Mouse (Mus musculus): Measurements from ENCODE around the gene Htr1b. TPM values are rescaled to one million over a fixed set of nuclear protein-coding genes. Genes with fewer than 3 reads are reported as not detected.

Gene Htr1b
- polyA plus RNA-seq, 1 experiment, result 8.6 TPM

DNA sequence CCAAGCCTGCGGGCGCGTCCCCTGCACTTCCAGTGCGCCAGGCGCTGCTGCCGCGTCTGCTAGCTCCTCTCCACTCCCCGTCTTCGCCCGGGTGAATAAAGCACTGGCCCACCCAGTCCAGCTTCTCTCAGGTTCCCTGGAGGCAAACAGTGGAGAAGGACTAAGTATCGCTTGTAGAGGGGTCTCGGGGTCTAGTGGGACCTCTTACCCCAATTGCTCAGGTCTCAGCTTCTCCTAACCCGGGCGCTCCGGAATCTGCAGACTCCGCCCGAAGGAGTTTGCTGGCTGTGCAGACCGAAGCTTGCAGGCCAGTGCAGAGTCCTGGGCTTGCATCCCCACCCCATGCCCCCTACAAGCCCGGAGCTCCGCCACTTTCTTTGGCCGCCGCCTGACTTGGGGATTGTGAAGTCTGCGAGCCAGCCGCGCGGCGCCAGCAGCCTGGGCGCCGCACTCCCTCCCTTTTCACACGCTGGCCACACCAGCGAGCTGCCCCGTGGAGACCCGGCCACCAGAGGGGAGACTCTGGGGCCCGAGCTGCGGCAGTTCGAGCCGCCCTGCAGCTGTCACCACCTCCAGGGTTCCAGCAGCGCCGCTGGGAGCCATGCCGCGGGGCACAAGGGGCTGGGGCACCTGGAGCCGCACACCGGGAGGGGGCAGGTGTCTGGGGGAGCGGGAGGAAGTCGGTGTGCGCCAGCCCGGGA is 742 bp downstream of the Htr1b start:
- Histone ChIP-seq H3K79me3 (ENCODE audit: low read depth) (peaks cover 4% of the 10 kb centered on the region), H3K4me3 (ENCODE audit: insufficient read depth, poor library complexity, severe bottlenecking) (peak overlapping the region; percentile 53), H3K36me3 (ENCODE audit: control insufficient read depth, insufficient read depth) (no peaks in the 10 kb centered on the region), H3ac (ENCODE audit: control insufficient read depth, insufficient read length, low read depth) (peak overlapping the region; percentile 96), H3K27me3 (ENCODE audit: control insufficient read depth, insufficient read depth, insufficient read length) (no peaks in the 10 kb centered on the region), H3K79me2 (ENCODE audit: control insufficient read depth, insufficient read depth) (peaks cover 18% of the 10 kb centered on the region)
- TF ChIP-seq MAX (IDR thresholded peaks at IDR 0.05) (no peak), CEBPB (IDR thresholded peaks at IDR 0.05; ENCODE audit: low read depth) (no peak), FOSL1 (IDR thresholded peaks at IDR 0.05; ENCODE audit: insufficient read depth, low read length, poor library complexity, severe bottlenecking) (no peak), CTCF (IDR thresholded peaks at IDR 0.05; ENCODE audit: control insufficient read depth, insufficient read depth, insufficient read length) (no peak), MYOG (IDR thresholded peaks at IDR 0.05; ENCODE audit: control insufficient read depth, extremely low read depth, insufficient read length) (no peak), USF1 (IDR thresholded peaks at IDR 0.05; ENCODE audit: low read depth) (no peak)

- H3K27me3 ChIP-seq (ENCODE audit: control insufficient read depth, insufficient read depth, insufficient read length), result no peaks in the 10 kb centered on the region
- H3K79me3 ChIP-seq (ENCODE audit: low read depth), result peaks cover 4% of the 10 kb centered on the region
- H3K4me3 ChIP-seq (ENCODE audit: insufficient read depth, poor library complexity, severe bottlenecking), result peak overlapping the region; percentile 53
- peaks cover 18% of the 10 kb centered on the region for H3K79me2 ChIP-seq (ENCODE audit: control insufficient read depth, insufficient read depth)
- H3K36me3 ChIP-seq (ENCODE audit: control insufficient read depth, insufficient read depth), result no peaks in the 10 kb centered on the region
- H3ac ChIP-seq (ENCODE audit: control insufficient read depth, insufficient read length, low read depth), result peak overlapping the region; percentile 96
- no peak for TF ChIP-seq MAX (IDR thresholded peaks at IDR 0.05)
- no peak for TF ChIP-seq USF1 (IDR thresholded peaks at IDR 0.05; ENCODE audit: low read depth)
- no peak for TF ChIP-seq CTCF (IDR thresholded peaks at IDR 0.05; ENCODE audit: control insufficient read depth, insufficient read depth, insufficient read length)
- TF ChIP-seq FOSL1 (IDR thresholded peaks at IDR 0.05; ENCODE audit: insufficient read depth, low read length, poor library complexity, severe bottlenecking), result no peak
- TF ChIP-seq MYOD1 (IDR thresholded peaks at IDR 0.05; ENCODE audit: control insufficient read depth, insufficient read length, low read depth), result no peak
- TF ChIP-seq MYOG (IDR thresholded peaks at IDR 0.05; ENCODE audit: control insufficient read depth, extremely low read depth, insufficient read length), result no peak
- TF ChIP-seq CEBPB (IDR thresholded peaks at IDR 0.05; ENCODE audit: low read depth), result no peak
These were observed 1.4 kb downstream of the Htr1b start for GRCm38 (mm10) chr9:81632191-81632735.

GRCm38 (mm10) chr9:81631581-81632091 is 2.0 kb downstream of the Htr1b start:
- TF ChIP-seq CTCF (IDR thresholded peaks at IDR 0.05; ENCODE audit: control insufficient read depth, insufficient read depth, insufficient read length) (peak; percentile 59), MAX (IDR thresholded peaks at IDR 0.05) (no peak)

DNA sequence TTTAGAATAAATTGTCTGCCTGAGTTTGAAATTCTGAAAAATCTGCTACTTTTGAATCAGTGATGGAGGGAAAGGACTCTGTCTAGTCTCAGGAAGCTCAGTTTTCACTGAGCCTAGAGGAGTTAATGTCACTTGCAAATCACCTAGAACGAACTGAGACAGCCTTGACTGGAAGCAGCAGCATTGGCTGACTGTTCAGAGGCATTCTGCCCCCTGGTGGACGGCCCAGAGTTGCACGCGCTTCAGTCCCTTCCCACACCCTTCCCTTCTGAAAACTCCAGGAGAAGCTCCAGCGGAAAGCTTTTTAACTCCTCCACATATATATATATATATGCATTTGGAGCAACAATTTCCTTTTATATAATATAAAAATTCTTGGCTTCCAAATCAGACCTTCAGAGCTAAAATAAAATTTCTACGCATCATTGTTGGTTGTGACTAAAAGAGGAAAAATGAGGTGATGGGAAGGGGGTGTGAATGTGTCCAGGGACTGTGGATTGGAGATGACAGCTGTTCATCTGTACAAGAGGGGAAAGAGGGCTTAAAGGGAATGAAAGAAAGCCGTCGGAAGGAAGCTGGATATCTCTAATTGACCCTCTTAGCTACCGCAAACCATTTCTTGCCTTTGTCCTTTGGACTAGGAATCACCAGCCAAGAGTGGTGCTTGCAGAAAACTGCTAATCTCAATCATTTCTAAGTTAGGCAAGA is 6.6 kb downstream of the Htr1b start:
- Histone ChIP-seq H3ac (ENCODE audit: control insufficient read depth, insufficient read length, low read depth) (no peak overlapping the region), H3K36me3 (ENCODE audit: control insufficient read depth, insufficient read depth) (no peaks in the 10 kb centered on the region), H3K27me3 (ENCODE audit: control insufficient read depth, insufficient read depth, insufficient read length) (no peaks in the 10 kb centered on the region), H3K79me3 (ENCODE audit: low read depth) (peaks cover 4% of the 10 kb centered on the region), H3K79me2 (ENCODE audit: control insufficient read depth, insufficient read depth) (peaks cover 7% of the 10 kb centered on the region), H3K4me3 (ENCODE audit: insufficient read depth, poor library complexity, severe bottlenecking) (no peak overlapping the region)
- TF ChIP-seq MYOD1 (IDR thresholded peaks at IDR 0.05; ENCODE audit: control insufficient read depth, insufficient read length, low read depth), result peak; percentile 76
- TF ChIP-seq MAX (IDR thresholded peaks at IDR 0.05), result no peak
- peak; percentile 94 for TF ChIP-seq CTCF (IDR thresholded peaks at IDR 0.05; ENCODE audit: control insufficient read depth, insufficient read depth, insufficient read length)

More at GRCm38 (mm10) chr9:81631581-81632091, 2.0 kb downstream of the Htr1b start:
- Histone ChIP-seq H3ac (ENCODE audit: control insufficient read depth, insufficient read length, low read depth) (peak overlapping the region; percentile 96), H3K27me3 (ENCODE audit: control insufficient read depth, insufficient read depth, insufficient read length) (no peaks in the 10 kb centered on the region), H3K4me3 (ENCODE audit: insufficient read depth, poor library complexity, severe bottlenecking) (peak overlapping the region; percentile 53), H3K36me3 (ENCODE audit: control insufficient read depth, insufficient read depth) (no peaks in the 10 kb centered on the region), H3K79me3 (ENCODE audit: low read depth) (peaks cover 4% of the 10 kb centered on the region), H3K79me2 (ENCODE audit: control insufficient read depth, insufficient read depth) (peaks cover 18% of the 10 kb centered on the region)

DNA sequence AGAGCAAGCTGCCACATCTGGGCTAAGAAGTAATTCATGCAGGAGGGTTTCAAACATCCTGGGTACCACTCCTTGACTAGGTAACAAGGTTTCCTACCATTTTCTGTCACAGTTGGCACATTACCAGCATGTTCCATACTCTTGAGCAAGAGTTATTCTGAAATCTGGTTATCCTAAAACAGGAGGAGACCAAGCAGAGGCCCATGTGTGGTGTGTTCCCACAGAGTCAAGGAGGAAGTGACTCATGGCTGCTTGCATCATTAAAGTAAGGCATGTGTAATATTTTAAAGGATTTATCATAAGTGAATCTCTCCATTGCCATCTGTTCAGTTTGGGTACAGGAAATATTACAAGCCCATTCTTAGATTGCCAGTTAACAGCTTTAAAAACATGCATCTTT is 7.7 kb downstream of the Htr1b start:
- H3ac ChIP-seq (ENCODE audit: control insufficient read depth, insufficient read length, low read depth), result no peak overlapping the region
- no peak overlapping the region for H3K4me3 ChIP-seq (ENCODE audit: insufficient read depth, poor library complexity, severe bottlenecking)
- H3K27me3 ChIP-seq (ENCODE audit: control insufficient read depth, insufficient read depth, insufficient read length), result no peaks in the 10 kb centered on the region
- no peaks in the 10 kb centered on the region for H3K36me3 ChIP-seq (ENCODE audit: control insufficient read depth, insufficient read depth)
- H3K79me2 ChIP-seq (ENCODE audit: control insufficient read depth, insufficient read depth), result no peaks in the 10 kb centered on the region
- TF ChIP-seq MYOD1 (IDR thresholded peaks at IDR 0.05; ENCODE audit: control insufficient read depth, insufficient read length, low read depth), result peak; percentile 54
- TF ChIP-seq CEBPB (IDR thresholded peaks at IDR 0.05; ENCODE audit: low read depth), result peak; percentile 87
- TF ChIP-seq MYOG (IDR thresholded peaks at IDR 0.05; ENCODE audit: control insufficient read depth, extremely low read depth, insufficient read length), result no peak
- no peak for TF ChIP-seq MAX (IDR thresholded peaks at IDR 0.05)
- TF ChIP-seq FOSL1 (IDR thresholded peaks at IDR 0.05; ENCODE audit: insufficient read depth, low read length, poor library complexity, severe bottlenecking), result peak; percentile 15
- H3K79me3 ChIP-seq (ENCODE audit: low read depth), result peaks cover 2% of the 10 kb centered on the region
